Mouse (Mus musculus) midbrain, embryonic 15.5 days (tissue): ENCODE data around the gene Hoxc8. TPM values are rescaled to one million over a fixed set of nuclear protein-coding genes. Genes with fewer than 3 reads are reported as not detected.
A peak's percentile ranks its signal among the peaks of the same experiment; 100 is the strongest.

Source experiments
- ATAC-seq: fragments of 200-750 bp; cut with Nextera tagmentation; replicated peaks from 2 replicates; pipeline ENCODE4 v1.8.0; 2017; ENCODE audit warnings: moderate TSS enrichment
- H3K27ac ChIP-seq: fragments of 300-500 bp; sonication (generic); 2 replicates; pipeline ENCODE4 v1.5.1; 2015; ENCODE audit warnings: mild to moderate bottlenecking, inconsistent platforms
- H3K27me3 ChIP-seq: fragments of 300-500 bp; sonication (generic); replicated peaks from 2 replicates; pipeline ENCODE4 v1.6.1; 2015; ENCODE audit warnings: inconsistent platforms
- H3K36me3 ChIP-seq: fragments of 300-500 bp; sonication (generic); replicated peaks from 2 replicates; pipeline ENCODE4 v1.6.1; 2015; ENCODE audit warnings: inconsistent platforms
- H3K4me1 ChIP-seq: fragments of 300-500 bp; sonication (generic); 2 replicates; pipeline ENCODE4 v1.6.1; 2015; ENCODE audit warnings: inconsistent platforms
- H3K4me2 ChIP-seq: fragments of 300-500 bp; sonication (generic); 2 replicates; pipeline ENCODE4 v1.6.1; 2015; ENCODE audit warnings: inconsistent platforms, mild to moderate bottlenecking, moderate library complexity
- H3K4me3 ChIP-seq: fragments of 300-500 bp; sonication (generic); 2 replicates; pipeline ENCODE4 v1.5.1; 2015; ENCODE audit warnings: mild to moderate bottlenecking, inconsistent platforms
- H3K9ac ChIP-seq: fragments of 300-500 bp; sonication (generic); 2 replicates; pipeline ENCODE4 v1.6.1; 2015; ENCODE audit warnings: mild to moderate bottlenecking, inconsistent platforms
- H3K9me3 ChIP-seq: fragments of 300-500 bp; sonication (generic); 2 replicates; pipeline ENCODE4 v1.6.1; 2016; ENCODE audit warnings: inconsistent platforms
- WGBS: fragments of 180-500 bp; shearing (Covaris S2); methylation state at CpG from one replicate; pipeline ENCODE4 v1.1.7; 2015; ENCODE audit warnings: mixed read lengths; 5-methylcytosine and 5-hydroxymethylcytosine counted together
- polyA plus RNA-seq: library from polyadenylated mRNA; unstranded; fragments of >200 nt; fragmentation: Nextera tagmentation; extraction: Ambion mirVana; gene quantifications from 2 replicates; pipeline ENCODE4 v1.2.1, GENCODE M21; 2015

The Hoxc8 gene
- polyA plus RNA-seq, 1 experiment from 2014 or later: not detected

- no peaks in the 10 kb centered on the region for H3K4me1 ChIP-seq
- H3K27me3 ChIP-seq: peaks cover 95% of the 10 kb centered on the region
- no peak overlapping the region for H3K4me2 ChIP-seq
- no peak overlapping the region for H3K27ac ChIP-seq
- under 1% methylated on average over 40 of the region's 40 CpGs for whole genome bisulfite sequencing
- ATAC-seq: no peak
- no peaks in the 10 kb centered on the region for H3K36me3 ChIP-seq
- no peaks in the 10 kb centered on the region for H3K9me3 ChIP-seq
- no peak overlapping the region for H3K4me3 ChIP-seq
- H3K9ac ChIP-seq: no peak overlapping the region
Measured at GRCm38 (mm10) chr15:102955833-102956640, 34.4 kb upstream of the Hoxc8 start.

DNA sequence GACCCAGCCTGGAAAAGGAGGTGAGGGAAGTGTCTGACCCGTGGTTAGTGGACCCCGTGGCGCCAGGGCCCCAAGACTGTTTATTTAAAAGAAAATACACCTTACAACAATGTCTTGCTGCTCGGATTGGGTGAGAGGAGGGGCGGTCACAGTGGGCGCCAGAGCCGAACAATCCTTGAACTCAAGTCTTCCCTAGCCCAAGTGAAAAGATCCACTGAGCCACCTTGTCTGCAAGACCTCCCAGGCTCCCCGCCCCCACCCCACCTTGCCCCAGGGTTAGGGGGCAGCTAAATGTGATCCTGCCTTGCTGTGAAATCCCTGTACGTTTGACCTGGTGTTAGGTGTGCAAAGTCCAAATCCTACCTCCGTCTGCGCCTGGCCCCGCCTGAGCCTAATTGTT lies 33.5 kb upstream of the Hoxc8 start:
- no peak for ATAC-seq
- Histone ChIP-seq H3K4me1 (no peaks in the 10 kb centered on the region), H3K9me3 (no peaks in the 10 kb centered on the region), H3K27ac (no peak overlapping the region), H3K9ac (no peak overlapping the region), H3K4me3 (no peak overlapping the region), H3K4me2 (no peak overlapping the region), H3K36me3 (no peaks in the 10 kb centered on the region), H3K27me3 (peaks cover 94% of the 10 kb centered on the region)
- WGBS: 2% methylated on average over 12 of the region's 12 CpGs

GRCm38 (mm10) chr15:102959663-102960191 lies 30.7 kb upstream of the Hoxc8 start:
- no peak overlapping the region for H3K4me2 ChIP-seq
- WGBS: under 1% methylated on average over 13 of the region's 13 CpGs
- ATAC-seq: no peak

GRCm38 (mm10) chr15:102961728-102962127 lies 28.7 kb upstream of the Hoxc8 start:
- no peak overlapping the region for H3K4me3 ChIP-seq
- H3K9ac ChIP-seq: no peak overlapping the region
- H3K27me3 ChIP-seq: peaks cover 93% of the 10 kb centered on the region
- no peak overlapping the region for H3K27ac ChIP-seq
- 2% methylated on average over 6 of the region's 6 CpGs for WGBS
- no peaks in the 10 kb centered on the region for H3K36me3 ChIP-seq
- no peak overlapping the region for H3K4me2 ChIP-seq
- ATAC-seq: no peak
- peaks cover 5% of the 10 kb centered on the region; the same call in 1 of the 2 replicates for H3K4me1 ChIP-seq
- H3K9me3 ChIP-seq: no peaks in the 10 kb centered on the region

More at GRCm38 (mm10) chr15:102959663-102960191, 30.7 kb upstream of the Hoxc8 start:
- Histone ChIP-seq H3K27me3 (peaks cover 92% of the 10 kb centered on the region), H3K9ac (no peak overlapping the region), H3K9me3 (no peaks in the 10 kb centered on the region), H3K4me1 (no peaks in the 10 kb centered on the region), H3K4me3 (no peak overlapping the region), H3K36me3 (no peaks in the 10 kb centered on the region), H3K27ac (no peak overlapping the region)

DNA sequence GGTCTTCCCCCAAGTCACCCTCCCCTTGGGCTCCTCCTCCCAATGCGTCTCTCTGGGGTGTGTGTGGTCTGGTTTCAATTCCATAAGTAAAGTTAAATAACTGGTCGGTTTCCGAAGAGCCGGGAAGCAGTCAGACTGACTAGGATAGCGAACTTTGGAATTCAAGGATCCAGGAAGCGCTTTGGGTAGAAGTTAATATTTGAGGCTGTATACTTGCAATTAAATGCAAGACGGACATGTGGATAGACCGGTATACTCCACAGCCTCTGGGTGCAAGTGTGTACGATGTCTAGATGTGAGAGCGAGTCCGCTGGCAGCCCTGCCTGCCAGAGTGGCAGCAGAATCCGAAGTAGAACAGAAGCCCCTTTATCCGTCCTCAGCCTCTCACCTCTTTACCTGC lies 27.9 kb upstream of the Hoxc8 start:
- Histone ChIP-seq H3K27me3 (peaks cover 93% of the 10 kb centered on the region), H3K4me2 (no peak overlapping the region), H3K27ac (no peak overlapping the region), H3K4me1 (peaks cover 5% of the 10 kb centered on the region; the same call in 1 of the 2 replicates), H3K9me3 (no peaks in the 10 kb centered on the region), H3K4me3 (no peak overlapping the region), H3K9ac (no peak overlapping the region), H3K36me3 (no peaks in the 10 kb centered on the region)
- WGBS: 2% methylated on average over 13 of the region's 13 CpGs
- ATAC-seq: no peak

DNA sequence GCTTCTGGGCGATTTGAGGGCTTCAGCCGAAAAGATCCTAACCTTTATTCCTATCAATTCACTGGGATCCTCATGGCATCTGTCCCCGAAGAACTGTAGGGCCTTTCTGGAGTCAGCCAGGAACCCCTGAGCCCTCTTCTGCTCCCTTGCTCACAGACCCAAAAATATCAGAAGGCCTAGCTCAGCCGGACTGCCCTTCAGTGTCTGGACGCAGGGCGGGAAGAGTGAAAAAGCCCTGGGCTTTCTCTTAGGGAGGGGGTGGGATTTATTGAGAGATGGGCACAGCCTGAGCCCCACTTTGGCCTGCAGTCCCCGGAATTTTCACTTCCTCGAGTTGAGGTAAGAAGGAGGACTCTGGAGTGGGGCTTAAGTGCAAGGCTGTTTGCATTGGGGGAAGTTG lies 27.1 kb upstream of the Hoxc8 start:
- H3K4me2 ChIP-seq: no peak overlapping the region
- H3K27ac ChIP-seq: no peak overlapping the region
- WGBS: 3% methylated on average over 8 of the region's 8 CpGs
- H3K27me3 ChIP-seq: peaks cover 92% of the 10 kb centered on the region
- no peaks in the 10 kb centered on the region for H3K9me3 ChIP-seq
- H3K36me3 ChIP-seq: no peaks in the 10 kb centered on the region
- no peak for ATAC-seq
- no peak overlapping the region for H3K9ac ChIP-seq
- no peak overlapping the region for H3K4me3 ChIP-seq
- H3K4me1 ChIP-seq: peaks cover 5% of the 10 kb centered on the region; the same call in 1 of the 2 replicates

- Histone ChIP-seq H3K9ac (no peak overlapping the region), H3K36me3 (no peaks in the 10 kb centered on the region), H3K9me3 (no peaks in the 10 kb centered on the region), H3K4me1 (peaks cover 5% of the 10 kb centered on the region; the same call in 1 of the 2 replicates), H3K4me3 (no peak overlapping the region), H3K4me2 (no peak overlapping the region), H3K27ac (no peak overlapping the region), H3K27me3 (peaks cover 92% of the 10 kb centered on the region)
- ATAC-seq: no peak
- WGBS: 2% methylated on average over 28 of the region's 28 CpGs
Measured at GRCm38 (mm10) chr15:102963671-102964640, 26.5 kb upstream of the Hoxc8 start.

GRCm38 (mm10) chr15:102965003-102965891 lies 25.2 kb upstream of the Hoxc8 start:
- no peaks in the 10 kb centered on the region for H3K9me3 ChIP-seq
- ATAC-seq: no peak
- H3K4me1 ChIP-seq: peaks cover 5% of the 10 kb centered on the region; the same call in 1 of the 2 replicates
- no peaks in the 10 kb centered on the region for H3K36me3 ChIP-seq
- no peak overlapping the region for H3K27ac ChIP-seq
- H3K4me2 ChIP-seq: no peak overlapping the region
- peaks cover 95% of the 10 kb centered on the region for H3K27me3 ChIP-seq
- H3K4me3 ChIP-seq: no peak overlapping the region
- WGBS: 3% methylated on average over 26 of the region's 26 CpGs
- H3K9ac ChIP-seq: no peak overlapping the region

DNA sequence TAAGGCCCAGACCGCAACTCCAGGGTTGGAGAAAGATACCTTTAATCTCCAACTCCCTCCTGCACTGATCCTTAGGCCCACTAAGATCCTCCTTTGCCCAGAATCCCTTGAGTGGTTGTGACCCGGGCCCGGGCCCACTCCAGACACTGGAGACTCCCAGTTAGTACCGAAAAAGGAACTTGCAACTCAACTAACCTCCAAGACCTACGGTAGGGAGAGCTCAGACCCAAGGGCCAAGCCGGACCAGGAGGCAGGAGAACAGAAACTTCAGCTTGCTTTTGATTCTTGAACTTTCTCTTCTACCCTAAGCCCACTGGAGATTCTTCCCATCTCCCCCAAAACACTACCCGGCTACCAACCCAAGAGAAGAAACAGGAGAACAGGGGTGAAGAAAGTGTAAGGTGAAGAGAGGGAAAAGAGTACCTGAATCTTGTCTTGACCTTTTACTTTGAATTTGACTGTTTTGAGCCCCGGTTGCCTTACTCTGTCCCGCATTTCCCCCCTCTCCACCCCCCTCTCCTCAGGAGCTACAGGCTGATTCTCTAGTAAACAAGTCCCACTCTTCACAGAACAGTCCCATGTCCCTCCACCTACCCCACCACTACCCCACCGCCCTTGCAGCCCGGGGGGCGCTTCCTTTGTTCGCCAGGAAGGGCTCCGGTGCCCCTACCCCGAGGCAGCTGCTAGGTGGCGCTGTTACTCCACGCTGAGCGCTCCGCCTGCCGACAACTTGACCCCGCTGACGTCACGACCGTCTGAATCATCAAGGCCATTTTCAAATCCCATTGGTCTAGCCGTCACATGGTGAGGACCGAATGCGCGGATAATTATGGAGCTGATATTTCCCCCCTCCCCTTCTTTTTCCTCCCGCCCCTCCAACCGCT lies 24.3 kb upstream of the Hoxc8 start:
- peaks cover 5% of the 10 kb centered on the region; the same call in 1 of the 2 replicates for H3K4me1 ChIP-seq
- no peak overlapping the region; the same call in 1 of the 2 replicates for H3K4me3 ChIP-seq
- whole genome bisulfite sequencing: 3% methylated on average over 30 of the region's 30 CpGs
- H3K9me3 ChIP-seq: no peaks in the 10 kb centered on the region
- peaks cover 96% of the 10 kb centered on the region for H3K27me3 ChIP-seq
- H3K4me2 ChIP-seq: peak overlapping the region; percentile 23
- H3K36me3 ChIP-seq: no peaks in the 10 kb centered on the region
- ATAC-seq: no peak
- H3K27ac ChIP-seq: no peak overlapping the region
- no peak overlapping the region for H3K9ac ChIP-seq

GRCm38 (mm10) chr15:102966776-102967311 lies 23.6 kb upstream of the Hoxc8 start, which contains the start of gene Hoxc10:
Gene Hoxc10 (plus strand): TSS chr15:102966796.
- ATAC-seq: no peak
- H3K4me3 ChIP-seq: no peak within 1 kb of the TSS; the same call in 1 of the 2 replicates
- no peak within 1 kb of the TSS for H3K27ac ChIP-seq
- 3% methylated on average over 27 of the region's 27 CpGs for WGBS
- peak within 1 kb of the TSS; percentile 23 for H3K4me2 ChIP-seq
- peaks cover 95% of the 10 kb centered on the region for H3K27me3 ChIP-seq
- H3K4me1 ChIP-seq: peaks cover 5% of the 10 kb centered on the region; the same call in 1 of the 2 replicates
- no peaks in the 10 kb centered on the region for H3K9me3 ChIP-seq
- H3K36me3 ChIP-seq: no peaks in the 10 kb centered on the region
- no peak within 1 kb of the TSS for H3K9ac ChIP-seq
